Mouse (Mus musculus): ENCODE measurements around the gene Bcl11a. TPM values are rescaled to one million over a fixed set of nuclear protein-coding genes. Genes with fewer than 3 reads are reported as not detected.

Gene Bcl11a
- polyA plus RNA-seq, 1 experiment from 2014 or later, result 101 TPM

DNA sequence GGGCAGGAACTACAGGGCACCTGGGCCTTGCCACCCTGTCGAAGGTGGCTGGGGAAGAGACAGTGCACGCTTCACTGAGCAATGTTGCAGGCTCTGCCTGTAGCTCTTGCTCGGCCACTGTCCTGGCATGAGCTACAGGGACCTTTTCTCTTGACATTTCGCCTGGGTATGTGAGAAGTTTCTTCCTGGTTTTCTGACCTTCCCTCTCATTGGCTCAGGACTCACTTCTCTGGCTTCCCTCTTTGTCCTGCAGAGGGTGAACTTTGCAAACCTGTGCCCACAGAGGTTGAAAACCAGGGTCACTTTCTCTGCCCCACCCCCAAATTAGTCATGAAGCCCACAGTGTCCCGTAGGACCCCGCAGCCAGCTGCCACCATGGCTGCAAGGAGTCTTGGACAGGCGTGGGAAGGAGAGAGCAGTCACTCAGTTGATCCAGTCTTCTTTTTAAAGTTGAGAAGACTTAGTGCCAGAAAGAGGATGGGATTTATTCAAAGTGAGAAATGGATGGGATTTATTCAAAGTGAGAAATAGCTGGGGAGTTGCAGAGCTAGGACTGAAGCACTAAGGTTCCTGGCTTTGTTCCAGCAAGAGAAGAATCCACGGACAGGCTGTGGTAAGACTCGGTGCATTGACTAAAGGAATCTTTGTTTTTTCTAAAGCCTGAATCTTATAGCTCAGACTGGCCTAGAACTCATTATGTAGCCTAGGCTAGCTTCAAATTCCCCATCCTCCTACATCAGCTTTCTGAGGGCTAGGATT is 71.8 kb downstream of the Bcl11a start:
- no peak overlapping the region for H3K9ac ChIP-seq (ENCODE audit: low read length)
- no peaks in the 10 kb centered on the region for H3K4me1 ChIP-seq (replicated peaks; ENCODE audit: control insufficient read depth, insufficient read depth, low read length)
- no peaks in the 10 kb centered on the region for H3K36me3 ChIP-seq (ENCODE audit: control insufficient read depth, insufficient read depth, low read length)
- no peak overlapping the region for H3K27ac ChIP-seq (ENCODE audit: low read depth, low read length)
- H3K9me3 ChIP-seq (ENCODE audit: control insufficient read depth, low read length), result no peaks in the 10 kb centered on the region
- no peaks in the 10 kb centered on the region for H3K27me3 ChIP-seq (ENCODE audit: control insufficient read depth, insufficient read depth, low read length)
- DNase-seq (ENCODE audit: low spot score), result peak; percentile 46
- ATAC-seq (replicated peaks; ENCODE audit: low FRiP score), result no peak
- no peak overlapping the region for H3K4me3 ChIP-seq (ENCODE audit: low read depth, low read length)
- H3K4me2 ChIP-seq (ENCODE audit: low read depth, low read length, severe bottlenecking), result no peak overlapping the region
- 77% methylated on average over 9 of the region's 9 CpGs for WGBS

DNA sequence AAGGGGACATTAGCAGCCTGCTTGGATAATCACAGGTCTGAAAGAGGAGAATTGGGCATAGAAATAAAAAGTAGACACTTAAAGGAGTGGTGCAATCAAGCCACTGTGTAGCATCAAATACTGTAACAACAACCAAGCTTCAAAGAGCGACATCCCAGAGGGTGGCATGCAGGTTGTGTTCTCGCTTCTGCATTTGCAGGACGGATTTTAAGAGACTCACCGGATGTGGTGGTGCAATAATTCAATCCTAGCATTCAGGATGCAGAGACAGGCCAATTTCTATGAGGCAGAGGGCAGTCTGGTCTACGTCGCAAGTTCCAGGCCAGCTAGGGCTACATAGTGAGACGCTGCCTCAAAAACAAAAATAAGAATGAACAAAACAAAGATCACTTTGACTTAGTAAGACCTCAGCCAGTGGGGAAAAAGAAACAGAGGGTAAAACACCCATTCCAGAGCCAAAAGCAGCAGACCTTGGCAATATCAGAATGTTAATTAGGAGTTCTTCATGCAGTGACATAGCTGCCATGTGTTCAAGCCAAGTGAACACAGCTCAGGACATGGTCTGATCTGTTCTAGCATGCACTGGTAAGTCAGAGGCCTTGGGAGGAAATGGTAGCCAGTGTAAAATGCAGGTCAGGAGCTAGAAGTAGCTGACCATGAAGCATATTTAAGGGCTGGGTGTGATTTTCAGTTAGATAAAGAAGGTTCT is 74.4 kb downstream of the Bcl11a start:
- Histone ChIP-seq H3K27me3 (ENCODE audit: control insufficient read depth, insufficient read depth, low read length) (no peaks in the 10 kb centered on the region), H3K9ac (ENCODE audit: low read length) (no peak overlapping the region), H3K4me3 (ENCODE audit: low read depth, low read length) (no peak overlapping the region), H3K4me2 (ENCODE audit: low read depth, low read length, severe bottlenecking) (no peak overlapping the region), H3K4me1 (replicated peaks; ENCODE audit: control insufficient read depth, insufficient read depth, low read length) (peaks cover 3% of the 10 kb centered on the region; the same call in 1 of the 2 replicates), H3K9me3 (ENCODE audit: control insufficient read depth, low read length) (no peaks in the 10 kb centered on the region), H3K27ac (ENCODE audit: low read depth, low read length) (no peak overlapping the region), H3K36me3 (ENCODE audit: control insufficient read depth, insufficient read depth, low read length) (no peaks in the 10 kb centered on the region)
- 90% methylated on average over 7 of the region's 7 CpGs for WGBS
- no peak for ATAC-seq (replicated peaks; ENCODE audit: low FRiP score)
- DNase-seq (ENCODE audit: low spot score), result peak; percentile 33

DNA sequence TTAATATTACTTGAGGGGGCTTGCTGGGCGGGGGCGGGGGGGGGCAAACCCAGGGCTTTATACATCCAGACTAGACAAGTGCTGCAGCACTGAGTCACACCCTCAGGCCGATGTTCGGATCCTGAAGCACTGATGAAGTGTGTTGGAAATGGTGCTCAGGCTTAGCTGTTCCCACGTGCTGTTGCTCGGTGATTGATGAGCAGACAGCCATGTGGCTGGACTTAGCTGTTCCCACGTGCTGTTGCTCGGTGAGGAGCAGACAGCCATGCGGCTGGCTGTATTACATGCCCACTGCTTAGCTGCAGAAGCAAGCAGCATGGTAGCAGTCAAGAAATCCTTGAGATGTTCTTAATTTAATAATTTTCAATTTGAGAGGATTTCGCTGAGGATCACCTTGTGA is 75.2 kb downstream of the Bcl11a start:
- Histone ChIP-seq H3K4me3 (ENCODE audit: low read depth, low read length) (no peak overlapping the region), H3K9me3 (ENCODE audit: control insufficient read depth, low read length) (no peaks in the 10 kb centered on the region), H3K4me1 (replicated peaks; ENCODE audit: control insufficient read depth, insufficient read depth, low read length) (peaks cover 5% of the 10 kb centered on the region; the same call in 1 of the 2 replicates), H3K4me2 (ENCODE audit: low read depth, low read length, severe bottlenecking) (no peak overlapping the region), H3K9ac (ENCODE audit: low read length) (no peak overlapping the region), H3K36me3 (ENCODE audit: control insufficient read depth, insufficient read depth, low read length) (no peaks in the 10 kb centered on the region), H3K27me3 (ENCODE audit: control insufficient read depth, insufficient read depth, low read length) (no peaks in the 10 kb centered on the region), H3K27ac (ENCODE audit: low read depth, low read length) (no peak overlapping the region)
- ATAC-seq (replicated peaks; ENCODE audit: low FRiP score) (no peak), DNase-seq (ENCODE audit: low spot score) (peak; percentile 47)
- WGBS, result 86% methylated on average over 10 of the region's 10 CpGs

- Histone ChIP-seq H3K9ac (ENCODE audit: low read length) (no peak overlapping the region), H3K27me3 (ENCODE audit: control insufficient read depth, insufficient read depth, low read length) (no peaks in the 10 kb centered on the region), H3K4me3 (ENCODE audit: low read depth, low read length) (no peak overlapping the region), H3K9me3 (ENCODE audit: control insufficient read depth, low read length) (no peaks in the 10 kb centered on the region), H3K4me2 (ENCODE audit: low read depth, low read length, severe bottlenecking) (no peak overlapping the region), H3K36me3 (ENCODE audit: control insufficient read depth, insufficient read depth, low read length) (no peaks in the 10 kb centered on the region; the same call in 1 of the 2 replicates), H3K4me1 (replicated peaks; ENCODE audit: control insufficient read depth, insufficient read depth, low read length) (peaks cover 8% of the 10 kb centered on the region; the same call in 1 of the 2 replicates), H3K27ac (ENCODE audit: low read depth, low read length) (no peak overlapping the region)
- WGBS, result 62% methylated on average over 9 of the region's 9 CpGs
- ATAC-seq (replicated peaks; ENCODE audit: low FRiP score), result no peak
- DNase-seq (ENCODE audit: low spot score), result peak; percentile 43
Observed at GRCm38 (mm10) chr11:24158026-24158425, 80.2 kb downstream of the Bcl11a start.

DNA sequence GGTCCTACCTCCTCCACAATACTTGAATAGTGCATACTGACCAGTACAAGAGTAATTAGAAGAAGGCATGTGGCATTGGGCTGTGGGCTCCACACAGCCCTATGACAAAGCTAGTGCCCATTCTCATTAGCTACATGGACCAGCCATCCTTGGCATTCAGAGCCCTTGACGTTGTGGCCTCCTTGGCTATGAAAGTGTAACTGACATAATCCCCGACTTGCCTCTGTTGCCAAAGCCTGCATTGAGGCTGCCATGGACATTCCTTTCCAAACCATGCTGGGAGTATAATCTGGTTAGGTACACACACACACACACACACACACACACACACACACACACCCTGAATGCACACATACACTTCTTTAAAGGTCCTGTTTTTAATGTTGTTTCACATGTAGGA is 81.8 kb downstream of the Bcl11a start:
- peaks cover 6% of the 10 kb centered on the region for H3K36me3 ChIP-seq (ENCODE audit: control insufficient read depth, insufficient read depth, low read length)
- DNase-seq (ENCODE audit: low spot score) (peak; percentile 33), ATAC-seq (replicated peaks; ENCODE audit: low FRiP score) (no peak)
- no peak overlapping the region for H3K27ac ChIP-seq (ENCODE audit: low read depth, low read length)
- no peaks in the 10 kb centered on the region for H3K9me3 ChIP-seq (ENCODE audit: control insufficient read depth, low read length)
- H3K27me3 ChIP-seq (ENCODE audit: control insufficient read depth, insufficient read depth, low read length), result no peaks in the 10 kb centered on the region
- H3K4me2 ChIP-seq (ENCODE audit: low read depth, low read length, severe bottlenecking), result no peak overlapping the region
- peaks cover 8% of the 10 kb centered on the region; the same call in 1 of the 2 replicates for H3K4me1 ChIP-seq (replicated peaks; ENCODE audit: control insufficient read depth, insufficient read depth, low read length)
- H3K9ac ChIP-seq (ENCODE audit: low read length), result no peak overlapping the region
- 86% methylated on average over 2 of the region's 2 CpGs for WGBS
- no peak overlapping the region for H3K4me3 ChIP-seq (ENCODE audit: low read depth, low read length)

- Histone ChIP-seq H3K27me3 (ENCODE audit: control insufficient read depth, insufficient read depth, low read length) (no peaks in the 10 kb centered on the region), H3K9me3 (ENCODE audit: control insufficient read depth, low read length) (no peaks in the 10 kb centered on the region), H3K4me3 (ENCODE audit: low read depth, low read length) (no peak overlapping the region), H3K4me1 (replicated peaks; ENCODE audit: control insufficient read depth, insufficient read depth, low read length) (peaks cover 8% of the 10 kb centered on the region; the same call in 1 of the 2 replicates), H3K4me2 (ENCODE audit: low read depth, low read length, severe bottlenecking) (no peak overlapping the region), H3K9ac (ENCODE audit: low read length) (no peak overlapping the region), H3K27ac (ENCODE audit: low read depth, low read length) (no peak overlapping the region), H3K36me3 (ENCODE audit: control insufficient read depth, insufficient read depth, low read length) (peaks cover 6% of the 10 kb centered on the region)
- DNase-seq (ENCODE audit: low spot score) (no peak), ATAC-seq (replicated peaks; ENCODE audit: low FRiP score) (no peak)
- 58% methylated on average over 2 of the region's 2 CpGs for WGBS
Observed at GRCm38 (mm10) chr11:24161458-24161857, 83.6 kb downstream of the Bcl11a start.

DNA sequence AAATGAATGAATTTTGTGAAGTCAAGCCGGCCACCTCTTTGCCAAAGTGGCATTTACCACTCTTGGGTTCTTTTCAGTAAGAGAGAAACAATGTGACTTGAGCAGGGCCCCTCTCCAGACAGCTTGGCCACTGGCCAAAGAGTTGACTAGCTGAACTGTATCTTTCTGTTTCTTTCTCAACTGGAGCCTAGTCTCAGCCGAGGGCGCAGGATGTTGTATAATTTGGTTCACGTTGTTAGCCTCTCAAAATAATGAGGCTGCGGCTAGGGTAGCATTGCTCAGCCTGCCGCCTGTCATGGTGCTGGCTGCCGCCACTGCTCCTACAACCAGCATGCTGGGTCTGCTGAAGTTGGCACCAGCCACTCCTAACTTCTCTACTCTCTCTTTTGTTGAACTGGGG is 84.2 kb downstream of the Bcl11a start:
- no peak overlapping the region for H3K4me3 ChIP-seq (ENCODE audit: low read depth, low read length)
- no peaks in the 10 kb centered on the region for H3K9me3 ChIP-seq (ENCODE audit: control insufficient read depth, low read length)
- WGBS, result 68% methylated on average over 7 of the region's 7 CpGs
- DNase-seq (ENCODE audit: low spot score) (peak; percentile 55), ATAC-seq (replicated peaks; ENCODE audit: low FRiP score) (0 out of 2 replicates have a peak, but pooled peaks have one; percentile 16)
- no peak overlapping the region for H3K27ac ChIP-seq (ENCODE audit: low read depth, low read length)
- no peak overlapping the region for H3K4me2 ChIP-seq (ENCODE audit: low read depth, low read length, severe bottlenecking)
- H3K27me3 ChIP-seq (ENCODE audit: control insufficient read depth, insufficient read depth, low read length), result no peaks in the 10 kb centered on the region
- H3K9ac ChIP-seq (ENCODE audit: low read length), result no peak overlapping the region
- peaks cover 6% of the 10 kb centered on the region for H3K36me3 ChIP-seq (ENCODE audit: control insufficient read depth, insufficient read depth, low read length)
- peaks cover 6% of the 10 kb centered on the region; the same call in 1 of the 2 replicates for H3K4me1 ChIP-seq (replicated peaks; ENCODE audit: control insufficient read depth, insufficient read depth, low read length)

- no peak overlapping the region for H3K4me3 ChIP-seq (ENCODE audit: low read depth, low read length)
- H3K9me3 ChIP-seq (ENCODE audit: control insufficient read depth, low read length), result no peaks in the 10 kb centered on the region
- no peak overlapping the region for H3K27ac ChIP-seq (ENCODE audit: low read depth, low read length)
- peaks cover 6% of the 10 kb centered on the region for H3K36me3 ChIP-seq (ENCODE audit: control insufficient read depth, insufficient read depth, low read length)
- ATAC-seq (replicated peaks; ENCODE audit: low FRiP score) (no peak), DNase-seq (ENCODE audit: low spot score) (peak; percentile 46)
- H3K4me1 ChIP-seq (replicated peaks; ENCODE audit: control insufficient read depth, insufficient read depth, low read length), result peaks cover 3% of the 10 kb centered on the region; the same call in 1 of the 2 replicates
- no peak overlapping the region for H3K9ac ChIP-seq (ENCODE audit: low read length)
- H3K27me3 ChIP-seq (ENCODE audit: control insufficient read depth, insufficient read depth, low read length), result no peaks in the 10 kb centered on the region
- H3K4me2 ChIP-seq (ENCODE audit: low read depth, low read length, severe bottlenecking), result no peak overlapping the region
- 99% methylated on average over 8 of the region's 8 CpGs for WGBS
Observed at GRCm38 (mm10) chr11:24163072-24163471, 85.2 kb downstream of the Bcl11a start.
